In the genomic region with DNA sequence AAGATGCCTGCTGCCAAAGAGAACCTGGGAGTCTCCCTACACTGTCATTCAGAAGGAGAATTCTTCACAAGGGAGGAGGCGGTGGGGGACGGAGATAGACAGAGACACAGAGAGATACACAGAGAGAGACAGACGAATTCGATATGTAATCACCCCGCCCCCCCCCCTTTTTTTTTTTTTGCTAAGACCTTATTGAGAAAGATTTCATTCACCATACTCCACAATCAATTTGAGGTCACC, we compare ENCODE assay signal across 15 mouse cellular contexts. TPM values are rescaled to one million over a fixed set of nuclear protein-coding genes. Genes with fewer than 3 reads are reported as not detected.
DNase-seq lines count a peak whose midpoint lies in the region; ATAC-seq lines count a peak whose summit lies in the region.
"Had no signal": no experiment of that assay in that cellular context is flagged by ENCODE, and none has a peak within 500 bp of the region (broad histone marks: within the 10 kb centered on the region; RNA-seq: fewer than 3 reads in every experiment).

A gene (minus strand): TSS at position 101 of the 240 bp plus-strand sequence.

- no peak within 1 kb of the TSS for H3K27ac ChIP-seq in intestine, embryonic 15.5 days
- no peak within 1 kb of the TSS for H3K27ac ChIP-seq in intestine, embryonic 16.5 days (ENCODE audit: low read length)
- H3K27ac ChIP-seq in neural tube, embryonic 12.5 days, result no peak within 1 kb of the TSS
- peak within 1 kb of the TSS; percentile 94 for H3K27ac ChIP-seq in heart, embryonic 13.5 days (replicated peaks)
- H3K27ac ChIP-seq in stomach, embryonic 14.5 days (ENCODE audit: low read length), result peak within 1 kb of the TSS; percentile 29; the same call in 1 of the 2 replicates
- H3K27ac ChIP-seq: hindbrain, embryonic 14.5 days had no signal

- no peaks in the 10 kb centered on the region for H3K36me3 ChIP-seq in intestine, embryonic 15.5 days
- no peaks in the 10 kb centered on the region for H3K36me3 ChIP-seq in intestine, embryonic 16.5 days (ENCODE audit: control insufficient read depth, insufficient read depth, low read length)
- H3K36me3 ChIP-seq in neural tube, embryonic 12.5 days, result no peaks in the 10 kb centered on the region
- H3K36me3 ChIP-seq in heart, embryonic 13.5 days, result no peaks in the 10 kb centered on the region
- H3K36me3 ChIP-seq in stomach, embryonic 14.5 days (ENCODE audit: control insufficient read depth, insufficient read depth, low read length), result no peaks in the 10 kb centered on the region

- H3K9me3 ChIP-seq in intestine, embryonic 15.5 days, result no peaks in the 10 kb centered on the region
- H3K9me3 ChIP-seq in intestine, embryonic 16.5 days (ENCODE audit: control insufficient read depth, low read length), result no peaks in the 10 kb centered on the region
- H3K9me3 ChIP-seq in neural tube, embryonic 12.5 days, result no peaks in the 10 kb centered on the region
- H3K9me3 ChIP-seq in heart, embryonic 13.5 days, result no peaks in the 10 kb centered on the region
- no peaks in the 10 kb centered on the region for H3K9me3 ChIP-seq in stomach, embryonic 14.5 days (ENCODE audit: control insufficient read depth, low read depth, low read length)

- peaks cover 12% of the 10 kb centered on the region for H3K4me1 ChIP-seq in intestine, embryonic 15.5 days (replicated peaks)
- H3K4me1 ChIP-seq in intestine, embryonic 16.5 days (ENCODE audit: control insufficient read depth, insufficient read depth, low read length), result peaks cover 3% of the 10 kb centered on the region; the same call in 1 of the 2 replicates
- peaks cover 9% of the 10 kb centered on the region for H3K4me1 ChIP-seq in neural tube, embryonic 12.5 days
- H3K4me1 ChIP-seq in heart, embryonic 13.5 days, result peaks cover 10% of the 10 kb centered on the region
- peaks cover 10% of the 10 kb centered on the region; the same call in 1 of the 2 replicates for H3K4me1 ChIP-seq in stomach, embryonic 14.5 days (ENCODE audit: control insufficient read depth, insufficient read depth, low read length)

- DNase-seq in neural tube, embryonic 10.5 days (ENCODE audit: extremely low spot score, low spot score), result no peak
- no peak for DNase-seq in gastrocnemius, adult 18-20 months (ENCODE audit: low spot score)
- no peak for DNase-seq in left cerebral cortex, adult 11 months (ENCODE audit: low spot score)
- DNase-seq: adrenal gland, postnatal 36 days; cerebellum, adult 11-12 months; lung, postnatal 14 days; spleen, adult 18-20 months had no signal

- H3K4me2 ChIP-seq in intestine, embryonic 15.5 days (replicated peaks), result peak within 1 kb of the TSS; percentile 24; the same call in 1 of the 2 replicates
- no peak within 1 kb of the TSS for H3K4me2 ChIP-seq in intestine, embryonic 16.5 days (ENCODE audit: low read depth, low read length)
- H3K4me2 ChIP-seq in neural tube, embryonic 12.5 days (replicated peaks), result peak within 1 kb of the TSS; percentile 36; the same call in 1 of the 2 replicates
- peak within 1 kb of the TSS; percentile 83 for H3K4me2 ChIP-seq in heart, embryonic 13.5 days
- peak within 1 kb of the TSS; percentile 27; the same call in 1 of the 2 replicates for H3K4me2 ChIP-seq in stomach, embryonic 14.5 days (replicated peaks; ENCODE audit: low read depth, low read length)
- H3K4me2 ChIP-seq: hindbrain, embryonic 14.5 days had no signal

- WGBS in intestine, embryonic 15.5 days, result under 1% methylated on average over 5 of the region's 5 CpGs
- WGBS in intestine, embryonic 16.5 days, result 0% methylated on average over 5 of the region's 5 CpGs
- 0% methylated on average over 5 of the region's 5 CpGs for WGBS in neural tube, embryonic 12.5 days
- 0% methylated on average over 4 of the region's 5 CpGs for WGBS in heart, embryonic 13.5 days
- WGBS in stomach, embryonic 14.5 days, result 0% methylated on average over 5 of the region's 5 CpGs

- H3K27me3 ChIP-seq in intestine, embryonic 15.5 days (replicated peaks), result peaks cover 88% of the 10 kb centered on the region
- H3K27me3 ChIP-seq in intestine, embryonic 16.5 days (replicated peaks; ENCODE audit: control insufficient read depth, insufficient read depth, low read length), result peaks cover 78% of the 10 kb centered on the region
- H3K27me3 ChIP-seq in neural tube, embryonic 12.5 days (replicated peaks), result peaks cover 87% of the 10 kb centered on the region
- peaks cover 82% of the 10 kb centered on the region for H3K27me3 ChIP-seq in heart, embryonic 13.5 days (replicated peaks)
- H3K27me3 ChIP-seq in stomach, embryonic 14.5 days (ENCODE audit: control insufficient read depth, insufficient read depth, low read length), result peaks cover 61% of the 10 kb centered on the region

- no peak within 1 kb of the TSS; the same call in 1 of the 2 replicates for H3K4me3 ChIP-seq in intestine, embryonic 15.5 days (replicated peaks)
- no peak within 1 kb of the TSS for H3K4me3 ChIP-seq in intestine, embryonic 16.5 days (ENCODE audit: low read length)
- H3K4me3 ChIP-seq in neural tube, embryonic 12.5 days, result 0 out of 2 replicates have a peak within 1 kb of the TSS, but pooled peaks have one; percentile 1
- H3K4me3 ChIP-seq in heart, embryonic 13.5 days, result peak within 1 kb of the TSS; percentile 80
- H3K4me3 ChIP-seq in stomach, embryonic 14.5 days (ENCODE audit: low read depth, low read length), result peak within 1 kb of the TSS; percentile 10; the same call in 1 of the 2 replicates

- no peak within 1 kb of the TSS for H3K9ac ChIP-seq in intestine, embryonic 15.5 days
- no peak within 1 kb of the TSS for H3K9ac ChIP-seq in intestine, embryonic 16.5 days (ENCODE audit: low read depth, low read length)
- H3K9ac ChIP-seq in neural tube, embryonic 12.5 days, result no peak within 1 kb of the TSS
- peak within 1 kb of the TSS; percentile 100 for H3K9ac ChIP-seq in heart, embryonic 13.5 days
- H3K9ac ChIP-seq in stomach, embryonic 14.5 days (replicated peaks; ENCODE audit: low read depth, low read length), result no peak within 1 kb of the TSS
- H3K9ac ChIP-seq: hindbrain, embryonic 14.5 days had no signal

- ATAC-seq in intestine, embryonic 15.5 days, result no peak
- ATAC-seq in intestine, embryonic 16.5 days, result no peak
- no peak for ATAC-seq in neural tube, embryonic 12.5 days (ENCODE audit: low FRiP score, low read depth)
- no peak for ATAC-seq in heart, embryonic 13.5 days (ENCODE audit: extremely low read depth, insufficient number of reproducible peaks, low FRiP score, low TSS enrichment)
- no peak for ATAC-seq in stomach, embryonic 14.5 days (ENCODE audit: insufficient number of reproducible peaks, insufficient read depth, low FRiP score, low read depth)

RNA-seq across cellular contexts. Expression of the gene that starts here (rescaled TPM):
- 0.14 TPM in 1 of 2 replicates, not detected in the other for polyA plus RNA-seq in intestine, embryonic 15.5 days (2015; fragmentation: Nextera tagmentation; extraction: Ambion mirVana)
- polyA plus RNA-seq in intestine, embryonic 16.5 days (2015; fragmentation: Nextera tagmentation; extraction: Ambion mirVana), result 0.09 TPM in 1 of 2 replicates, not detected in the other
- polyA plus RNA-seq in neural tube, embryonic 12.5 days (2016; fragmentation: Nextera tagmentation; extraction: Ambion mirVana), result 0.22 TPM in 1 of 2 replicates, not detected in the other
- polyA plus RNA-seq in heart, embryonic 13.5 days (2015; fragmentation: Nextera tagmentation; extraction: Ambion mirVana), result 136 and 142 TPM in 2 replicates
- polyA plus RNA-seq in stomach, embryonic 14.5 days (2014; fragmentation: Nextera tagmentation; extraction: Ambion mirVana), result 6.4 and 8.1 TPM in 2 replicates
- total RNA-seq in gastrocnemius, adult 18-20 months (2021), result not detected
- total RNA-seq: adrenal gland, postnatal 36 days; left cerebral cortex, postnatal 10 days; monocyte, adult 5-6 weeks had no signal
- polyA plus RNA-seq: hindbrain, embryonic 14.5 days had no signal

Comparison
In these comparisons a context has a peak if more than half of its experiments do, and no peak if none do; other contexts are left out.
1. RNA of the gene that starts here (polyA plus RNA-seq): 136 to 142 TPM in heart, embryonic 13.5 days; 6.4 to 8.1 TPM in stomach, embryonic 14.5 days, 0.09 TPM in intestine, embryonic 16.5 days, 0.14 TPM in intestine, embryonic 15.5 days and 0.22 TPM in neural tube, embryonic 12.5 days; every median in the first group is over 10 times any median in the second.
2. H3K27ac ChIP-seq: peak in heart, embryonic 13.5 days (single experiment) and stomach, embryonic 14.5 days (single experiment); none in intestine, embryonic 15.5 days (single experiment), intestine, embryonic 16.5 days (single experiment) and neural tube, embryonic 12.5 days (single experiment).
3. H3K4me3 ChIP-seq: peak in neural tube, embryonic 12.5 days (single experiment), heart, embryonic 13.5 days (single experiment) and stomach, embryonic 14.5 days (single experiment); none in intestine, embryonic 15.5 days (single experiment) and intestine, embryonic 16.5 days (single experiment).